21 mouse cellular contexts compared by ENCODE assay signal in genomic region chr13:20899372-20899771, GRCm38 (mm10).
DNase-seq lines count a peak whose midpoint lies in the region; ATAC-seq and TF ChIP-seq lines count a peak whose summit lies in the region.
"Had no signal": no experiment of that assay in that cellular context is flagged by ENCODE, and none has a peak within 500 bp of the region (broad histone marks: within the 10 kb centered on the region; RNA-seq: fewer than 3 reads in every experiment).

No protein-coding gene starts in this region.

- no peak overlapping the region for H3K4me3 ChIP-seq in cerebellum, adult 2 months (replicated peaks; ENCODE audit: insufficient read depth, low read depth, low read length)
- H3K4me3 ChIP-seq in left cerebral cortex, adult 2 months, result no peak overlapping the region
- no peak overlapping the region for H3K4me3 ChIP-seq in liver, embryonic 11.5 days (ENCODE audit: low read depth, low read length)
- H3K4me3 ChIP-seq: embryonic facial prominence, embryonic 12.5 days; forebrain, embryonic 15.5 days; heart, embryonic 10.5 days; hindbrain, embryonic 13.5 days had no signal

- intact Hi-C loops in left cerebral cortex, adult 2 months (cut with DNase I), result no loop called here

- no peak for TF ChIP-seq POLR2A in cerebellum, adult 2 months (IDR thresholded peaks at IDR 0.05; ENCODE audit: borderline replicate concordance, insufficient read depth, low read length)

- no peak for ATAC-seq in liver, embryonic 11.5 days (replicated peaks; ENCODE audit: low FRiP score)
- ATAC-seq: forebrain, embryonic 15.5 days; hindbrain, postnatal 0 days had no signal

- no peak overlapping the region for H3K9ac ChIP-seq in liver, embryonic 11.5 days (ENCODE audit: low read depth, low read length)
- H3K9ac ChIP-seq: embryonic facial prominence, embryonic 12.5 days; forebrain, embryonic 15.5 days; hindbrain, embryonic 13.5 days had no signal

- H3K36me3 ChIP-seq in liver, embryonic 11.5 days (ENCODE audit: control insufficient read depth, insufficient read depth, low read length), result no peaks in the 10 kb centered on the region
- H3K36me3 ChIP-seq: embryonic facial prominence, embryonic 12.5 days; forebrain, embryonic 15.5 days; heart, embryonic 10.5 days; hindbrain, embryonic 13.5 days had no signal

- DNase-seq in cerebellum, adult 2 months, result no peak
- DNase-seq in cerebellum, adult 11-12 months, result no peak
- DNase-seq in kidney, adult 9 months, result peak; percentile 66
- peak; percentile 38 for DNase-seq in kidney, postnatal 14 days
- DNase-seq in left cerebral cortex, adult 2 months (ENCODE audit: extremely low spot score in 1 of 2, low spot score in 2 of 2), result no peak
- no peak for DNase-seq in embryo, embryonic 10.5 days (ENCODE audit: low spot score)
- DNase-seq in liver, embryonic 11.5 days (ENCODE audit: low spot score), result no peak
- DNase-seq: adrenal gland, postnatal 10 days; B cell, adult 2 months; cerebellum, adult 11 months; cerebellum, adult 9-11 months; embryo, embryonic 11 days; gastrocnemius, postnatal 36 days; heart, adult 18-20 months; heart, postnatal 10 days; heart, postnatal 4 days had no signal

- no peaks in the 10 kb centered on the region for H3K9me3 ChIP-seq in liver, embryonic 11.5 days (ENCODE audit: control insufficient read depth, low read length)
- H3K9me3 ChIP-seq: embryonic facial prominence, embryonic 12.5 days; forebrain, embryonic 15.5 days; heart, embryonic 10.5 days; hindbrain, embryonic 13.5 days had no signal

- H3K27me3 ChIP-seq in cerebellum, adult 2 months (ENCODE audit: control insufficient read depth, insufficient read depth, low read length), result no peaks in the 10 kb centered on the region
- no peaks in the 10 kb centered on the region for H3K27me3 ChIP-seq in liver, embryonic 11.5 days (replicated peaks; ENCODE audit: control insufficient read depth, insufficient read depth, low read length)
- H3K27me3 ChIP-seq: embryonic facial prominence, embryonic 12.5 days; forebrain, embryonic 15.5 days; hindbrain, embryonic 13.5 days had no signal

- H3K4me1 ChIP-seq in cerebellum, adult 2 months (ENCODE audit: control insufficient read depth, insufficient read depth, low read length), result peaks cover 14% of the 10 kb centered on the region; the same call in 1 of the 2 replicates
- H3K4me1 ChIP-seq in liver, embryonic 11.5 days (replicated peaks; ENCODE audit: control insufficient read depth, insufficient read depth, low read length), result no peaks in the 10 kb centered on the region
- H3K4me1 ChIP-seq: embryonic facial prominence, embryonic 12.5 days had no signal

- H3K4me2 ChIP-seq in liver, embryonic 11.5 days, result no peak overlapping the region
- H3K4me2 ChIP-seq: embryonic facial prominence, embryonic 12.5 days; forebrain, embryonic 15.5 days; hindbrain, embryonic 13.5 days had no signal

- H3K27ac ChIP-seq in cerebellum, adult 2 months (ENCODE audit: insufficient read depth, low read length), result no peak overlapping the region
- no peak overlapping the region for H3K27ac ChIP-seq in left cerebral cortex, adult 2 months
- H3K27ac ChIP-seq in liver, embryonic 11.5 days (ENCODE audit: low read depth, low read length), result no peak overlapping the region
- H3K27ac ChIP-seq: embryonic facial prominence, embryonic 12.5 days; forebrain, embryonic 15.5 days; hindbrain, embryonic 13.5 days; hindbrain, postnatal 0 days had no signal

- 88% methylated on average over 1 of the region's 1 CpGs for WGBS in cerebellum, adult 2 months
- WGBS in liver, embryonic 11.5 days, result 52% methylated on average over 1 of the region's 1 CpGs

- 0 out of 2 replicates have a peak, but pooled peaks have one; percentile 6 for TF ChIP-seq CTCF in cerebellum, adult 2 months (IDR thresholded peaks at IDR 0.05; ENCODE audit: borderline replicate concordance, insufficient read depth, low read depth, low read length)
- TF ChIP-seq CTCF in left cerebral cortex, adult 2 months (IDR thresholded peaks at IDR 0.05), result no peak

Comparison
In these comparisons a context has a peak if more than half of its experiments do, and no peak if none do; other contexts are left out.
1. DNase-seq: peak in kidney, adult 9 months (single experiment) and kidney, postnatal 14 days (single experiment); none in cerebellum, adult 2 months (0 of 2), cerebellum, adult 11-12 months (single experiment), left cerebral cortex, adult 2 months (0 of 2), embryo, embryonic 10.5 days (single experiment) and liver, embryonic 11.5 days (single experiment).